Mouse (Mus musculus): Measurements from ENCODE around the gene Tmed11. TPM values are rescaled to one million over a fixed set of nuclear protein-coding genes. Genes with fewer than 3 reads are reported as not detected.
"Not testable (repeated sequence)": the region's sequence is repeated elsewhere in the genome, so short reads cannot be mapped to it uniquely, and the experiment has no call there.

Gene Tmed11
- polyA plus RNA-seq, 1 experiment from 2014 or later: 5.3 TPM

DNA sequence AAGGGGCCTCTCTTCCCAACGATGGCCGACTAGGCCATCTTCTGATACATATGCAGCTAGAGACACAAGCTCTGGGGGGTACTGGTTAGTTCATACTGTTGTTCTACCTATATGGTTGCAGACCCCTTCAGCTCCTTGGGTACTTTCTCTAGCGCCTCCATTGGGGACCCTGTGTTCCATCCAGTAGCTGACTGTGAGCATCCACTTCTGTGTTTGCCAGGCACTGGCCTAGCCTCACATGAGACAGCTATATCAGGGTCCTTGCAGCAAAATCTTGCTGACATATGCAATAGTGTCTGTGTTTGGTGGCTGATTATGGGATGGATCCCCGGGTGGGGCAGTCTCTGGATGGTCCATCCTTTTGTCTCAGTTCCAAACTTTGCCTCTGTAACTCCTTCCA is 43.9 kb downstream of the Tmed11 start:
- not testable (repeated sequence) for H3K9ac ChIP-seq (ENCODE audit: low read length); H3K27me3 ChIP-seq (ENCODE audit: control insufficient read depth, insufficient read depth, low read length); H3K4me1 ChIP-seq (ENCODE audit: control insufficient read depth, insufficient read depth, low read length); H3K4me3 ChIP-seq (replicated peaks; ENCODE audit: low read length); H3K4me2 ChIP-seq (ENCODE audit: low read depth, low read length); H3K36me3 ChIP-seq (ENCODE audit: control insufficient read depth, insufficient read depth, low read length); H3K27ac ChIP-seq (ENCODE audit: low read length); ATAC-seq (ENCODE audit: insufficient read depth, low FRiP score); H3K9me3 ChIP-seq (replicated peaks; ENCODE audit: control insufficient read depth, low read length)
- WGBS: 81% methylated on average over 4 of the region's 4 CpGs

DNA sequence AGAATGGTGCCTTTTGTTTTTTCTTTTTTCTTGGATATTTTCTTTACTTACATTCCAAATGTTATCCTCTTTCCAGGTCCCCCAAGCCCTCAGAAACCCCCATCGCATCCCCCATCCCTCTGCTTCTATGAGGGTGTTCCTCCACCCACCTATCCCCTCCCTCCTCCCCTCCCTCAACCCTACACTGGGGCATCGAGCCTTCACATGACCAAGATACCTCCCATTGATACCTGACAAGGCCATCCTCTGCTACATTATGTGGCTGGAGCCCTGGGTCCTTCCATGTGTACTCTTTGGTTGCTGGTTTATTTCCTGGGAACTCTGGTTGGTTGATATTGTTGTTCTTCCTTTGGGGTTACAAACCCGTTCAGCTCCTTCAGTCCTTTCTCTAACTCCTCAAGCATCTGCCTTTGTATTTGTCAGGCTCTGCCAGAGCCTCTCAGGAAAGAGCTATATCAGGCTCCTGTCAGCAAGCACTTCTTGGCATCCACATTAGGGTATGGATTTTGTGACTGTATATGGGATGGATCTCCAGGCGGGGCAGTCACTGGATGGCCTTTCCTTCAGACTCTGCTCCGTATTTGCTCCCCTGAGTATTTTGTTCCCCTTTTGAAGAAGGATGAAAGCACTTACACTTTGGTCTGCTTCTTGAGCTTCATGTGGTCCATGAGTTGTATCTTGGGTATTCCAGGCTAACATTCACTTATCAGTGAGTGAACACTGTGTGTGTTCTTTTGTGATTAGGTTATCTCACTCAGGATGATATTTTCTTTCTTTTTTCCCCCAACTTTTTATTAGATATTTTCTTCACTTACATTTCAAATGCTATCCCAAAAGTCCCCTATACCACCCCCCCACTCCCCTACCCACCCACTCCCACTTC is 44.6 kb downstream of the Tmed11 start:
- no peaks in the 10 kb centered on the region for H3K9me3 ChIP-seq (replicated peaks; ENCODE audit: control insufficient read depth, low read length)
- no peak overlapping the region for H3K9ac ChIP-seq (ENCODE audit: low read length)
- H3K4me1 ChIP-seq (ENCODE audit: control insufficient read depth, insufficient read depth, low read length): no peaks in the 10 kb centered on the region
- 74% methylated on average over 5 of the region's 5 CpGs for WGBS
- H3K4me3 ChIP-seq (replicated peaks; ENCODE audit: low read length): no peak overlapping the region
- H3K4me2 ChIP-seq (ENCODE audit: low read depth, low read length): no peak overlapping the region
- H3K27ac ChIP-seq (ENCODE audit: low read length): no peak overlapping the region
- H3K27me3 ChIP-seq (ENCODE audit: control insufficient read depth, insufficient read depth, low read length): no peaks in the 10 kb centered on the region
- no peaks in the 10 kb centered on the region for H3K36me3 ChIP-seq (ENCODE audit: control insufficient read depth, insufficient read depth, low read length)
- ATAC-seq (ENCODE audit: insufficient read depth, low FRiP score): no peak

DNA sequence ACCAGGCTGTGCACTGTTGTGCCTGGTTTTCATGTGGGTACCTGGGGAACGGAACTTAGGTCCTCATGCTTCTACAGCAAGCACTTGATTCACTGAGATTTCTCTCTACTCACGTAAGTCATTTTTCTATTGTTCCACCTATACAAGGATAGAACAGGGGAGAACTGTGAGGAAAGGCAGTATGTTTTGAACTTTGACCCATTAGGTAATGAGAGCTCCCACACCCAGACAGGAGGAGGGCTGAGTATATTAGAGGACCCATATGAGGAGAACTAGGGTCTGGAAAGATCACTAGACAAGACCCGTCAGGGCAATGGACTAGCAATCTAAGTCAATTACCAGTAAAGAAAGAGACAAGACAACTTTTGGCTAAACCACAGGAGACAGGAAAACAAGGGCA is 50.5 kb downstream of the Tmed11 start:
- 76% methylated on average over 3 of the region's 3 CpGs for WGBS

DNA sequence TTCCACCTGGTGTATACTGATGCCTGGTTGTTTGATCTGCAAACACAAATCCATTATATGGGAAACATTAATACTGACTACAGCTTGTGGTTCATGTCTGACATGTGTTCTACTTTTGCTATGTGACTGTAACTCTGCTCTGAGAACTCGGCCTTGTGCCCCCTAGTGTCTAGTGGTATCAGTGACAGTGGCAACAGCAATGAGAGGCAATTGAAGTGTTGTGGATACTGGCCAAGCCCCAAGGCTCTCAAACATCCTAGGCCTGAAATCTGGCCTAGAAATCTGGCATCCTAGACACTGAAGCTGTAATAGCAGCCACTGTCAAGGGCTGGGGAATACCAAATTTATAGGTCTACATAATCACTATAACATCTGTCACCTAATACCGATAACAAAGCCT is 51.3 kb downstream of the Tmed11 start:
- 56% methylated on average over 2 of the region's 2 CpGs for WGBS
- no peak for ATAC-seq (ENCODE audit: insufficient read depth, low FRiP score)

More for the DNA sequence above, 50.5 kb downstream of the Tmed11 start:
- Histone ChIP-seq H3K9me3 (replicated peaks; ENCODE audit: control insufficient read depth, low read length) (no peaks in the 10 kb centered on the region), H3K4me1 (ENCODE audit: control insufficient read depth, insufficient read depth, low read length) (no peaks in the 10 kb centered on the region), H3K9ac (ENCODE audit: low read length) (no peak overlapping the region), H3K4me2 (ENCODE audit: low read depth, low read length) (no peak overlapping the region), H3K4me3 (replicated peaks; ENCODE audit: low read length) (no peak overlapping the region), H3K27ac (ENCODE audit: low read length) (no peak overlapping the region), H3K36me3 (ENCODE audit: control insufficient read depth, insufficient read depth, low read length) (no peaks in the 10 kb centered on the region), H3K27me3 (ENCODE audit: control insufficient read depth, insufficient read depth, low read length) (no peaks in the 10 kb centered on the region)
- no peak for ATAC-seq (ENCODE audit: insufficient read depth, low FRiP score)

DNA sequence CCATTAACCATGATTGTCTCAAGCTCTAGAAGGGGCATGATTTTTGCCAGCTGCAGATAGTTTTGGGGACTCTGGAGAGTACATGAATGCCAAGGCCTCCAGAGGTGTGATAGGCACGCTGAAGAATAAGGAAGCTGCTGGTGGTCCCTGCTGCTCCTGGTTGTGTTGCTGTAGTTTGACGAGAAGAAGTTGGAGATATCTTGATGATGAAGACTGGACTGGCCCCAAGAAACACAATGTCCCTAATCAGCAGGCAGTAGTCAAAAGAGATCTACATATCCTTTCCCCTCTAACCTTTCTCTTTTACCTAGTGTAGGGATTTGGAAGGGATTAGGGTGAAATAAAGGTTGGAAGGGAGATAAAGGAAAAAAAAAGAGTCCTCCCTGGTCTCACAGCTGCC is 52.6 kb downstream of the Tmed11 start:
- WGBS: 73% methylated on average over 2 of the region's 2 CpGs
- ATAC-seq (ENCODE audit: insufficient read depth, low FRiP score): no peak
- Histone ChIP-seq H3K4me2 (ENCODE audit: low read depth, low read length) (no peak overlapping the region), H3K27ac (ENCODE audit: low read length) (no peak overlapping the region), H3K27me3 (ENCODE audit: control insufficient read depth, insufficient read depth, low read length) (no peaks in the 10 kb centered on the region), H3K9ac (ENCODE audit: low read length) (no peak overlapping the region), H3K36me3 (ENCODE audit: control insufficient read depth, insufficient read depth, low read length) (no peaks in the 10 kb centered on the region), H3K4me1 (ENCODE audit: control insufficient read depth, insufficient read depth, low read length) (no peaks in the 10 kb centered on the region), H3K9me3 (replicated peaks; ENCODE audit: control insufficient read depth, low read length) (no peaks in the 10 kb centered on the region), H3K4me3 (replicated peaks; ENCODE audit: low read length) (no peak overlapping the region)

More for the DNA sequence above, 51.3 kb downstream of the Tmed11 start:
- Histone ChIP-seq H3K9me3 (replicated peaks; ENCODE audit: control insufficient read depth, low read length) (no peaks in the 10 kb centered on the region), H3K27ac (ENCODE audit: low read length) (no peak overlapping the region), H3K9ac (ENCODE audit: low read length) (no peak overlapping the region), H3K4me1 (ENCODE audit: control insufficient read depth, insufficient read depth, low read length) (no peaks in the 10 kb centered on the region), H3K27me3 (ENCODE audit: control insufficient read depth, insufficient read depth, low read length) (no peaks in the 10 kb centered on the region), H3K4me2 (ENCODE audit: low read depth, low read length) (no peak overlapping the region), H3K36me3 (ENCODE audit: control insufficient read depth, insufficient read depth, low read length) (no peaks in the 10 kb centered on the region), H3K4me3 (replicated peaks; ENCODE audit: low read length) (no peak overlapping the region)

DNA sequence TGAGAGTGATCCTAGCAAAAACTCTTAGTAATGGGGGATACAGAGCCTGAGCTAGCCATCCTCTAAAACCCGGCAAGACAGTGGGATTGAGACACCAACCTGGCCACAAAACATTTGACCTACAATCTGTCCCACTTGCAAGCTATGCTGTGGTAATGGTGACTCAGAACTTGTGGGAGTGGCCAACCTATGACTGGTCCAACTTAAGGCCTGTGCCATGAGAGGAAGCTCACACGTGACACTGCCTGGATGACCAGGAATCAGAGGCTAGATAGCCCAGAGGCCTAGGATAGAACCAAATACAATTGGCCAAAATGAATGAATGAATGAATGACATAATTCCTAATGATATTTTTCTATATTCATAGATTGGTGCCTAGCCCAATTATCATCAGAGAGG is 53.3 kb downstream of the Tmed11 start:
- H3K4me1 ChIP-seq (ENCODE audit: control insufficient read depth, insufficient read depth, low read length): no peaks in the 10 kb centered on the region
- H3K27ac ChIP-seq (ENCODE audit: low read length): no peak overlapping the region
- 82% methylated on average over 2 of the region's 2 CpGs for WGBS
- H3K4me2 ChIP-seq (ENCODE audit: low read depth, low read length): no peak overlapping the region
- no peak overlapping the region for H3K9ac ChIP-seq (ENCODE audit: low read length)
- no peaks in the 10 kb centered on the region for H3K27me3 ChIP-seq (ENCODE audit: control insufficient read depth, insufficient read depth, low read length)
- no peak for ATAC-seq (ENCODE audit: insufficient read depth, low FRiP score)
- no peak overlapping the region for H3K4me3 ChIP-seq (replicated peaks; ENCODE audit: low read length)
- no peaks in the 10 kb centered on the region for H3K9me3 ChIP-seq (replicated peaks; ENCODE audit: control insufficient read depth, low read length)
- H3K36me3 ChIP-seq (ENCODE audit: control insufficient read depth, insufficient read depth, low read length): no peaks in the 10 kb centered on the region

DNA sequence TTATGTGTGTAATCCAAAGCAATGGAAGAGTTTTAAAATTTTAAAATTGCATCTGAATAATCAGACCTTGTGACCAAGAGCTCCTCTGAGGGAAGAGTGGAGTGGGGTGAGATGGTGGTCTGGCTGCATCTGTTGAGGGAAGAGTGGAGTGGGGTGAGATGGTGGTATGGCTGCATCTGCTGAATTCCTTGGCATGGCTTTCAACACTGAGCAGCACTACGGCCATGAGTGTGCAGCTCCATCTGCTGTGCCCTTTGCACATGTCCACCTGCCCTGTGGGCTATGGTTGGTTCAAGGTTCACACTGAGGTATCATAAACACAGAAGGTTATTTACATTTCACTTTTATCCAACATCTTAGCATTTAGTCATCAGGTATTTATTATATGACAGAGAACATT is 67.7 kb downstream of the Tmed11 start:
- no peaks in the 10 kb centered on the region for H3K9me3 ChIP-seq (replicated peaks; ENCODE audit: control insufficient read depth, low read length)
- no peak for ATAC-seq (ENCODE audit: insufficient read depth, low FRiP score)
- no peak overlapping the region for H3K4me2 ChIP-seq (ENCODE audit: low read depth, low read length)
- no peaks in the 10 kb centered on the region for H3K27me3 ChIP-seq (ENCODE audit: control insufficient read depth, insufficient read depth, low read length)
- H3K4me1 ChIP-seq (ENCODE audit: control insufficient read depth, insufficient read depth, low read length): no peaks in the 10 kb centered on the region
- no peak overlapping the region for H3K27ac ChIP-seq (ENCODE audit: low read length)
- 72% methylated on average over 1 of the region's 1 CpGs for WGBS
- H3K36me3 ChIP-seq (ENCODE audit: control insufficient read depth, insufficient read depth, low read length): no peaks in the 10 kb centered on the region
- H3K9ac ChIP-seq (ENCODE audit: low read length): no peak overlapping the region
- no peak overlapping the region for H3K4me3 ChIP-seq (replicated peaks; ENCODE audit: low read length)

Other genes with a start within 250 kb of the Tmed11 start
- gene Cplx1, start 245.3 kb downstream of the Tmed11 start, polyA plus RNA-seq (2015; fragmentation: Nextera tagmentation; extraction: Ambion mirVana): 2.9 and 3.4 TPM in 2 replicates
- 62.9 and 67.9 TPM in 2 replicates for gene Gak, start 165.6 kb downstream of the Tmed11 start, polyA plus RNA-seq (2015; fragmentation: Nextera tagmentation; extraction: Ambion mirVana)
- 27.1 and 27.7 TPM in 2 replicates for gene Tmem175, start 165.6 kb downstream of the Tmed11 start, polyA plus RNA-seq (2015; fragmentation: Nextera tagmentation; extraction: Ambion mirVana)
- gene Idua, start 135.0 kb downstream of the Tmed11 start, polyA plus RNA-seq (2015; fragmentation: Nextera tagmentation; extraction: Ambion mirVana): 13.5 and 15.2 TPM in 2 replicates
- gene Dgkq, start 125.7 kb downstream of the Tmed11 start, polyA plus RNA-seq (2015; fragmentation: Nextera tagmentation; extraction: Ambion mirVana): 10.7 and 14.5 TPM in 2 replicates
- gene Slc26a1, start 119.8 kb downstream of the Tmed11 start, polyA plus RNA-seq (2015; fragmentation: Nextera tagmentation; extraction: Ambion mirVana): 1.8 and 3.0 TPM in 2 replicates
- 7.8 and 11.7 TPM in 2 replicates for gene Fgfrl1, start 103.0 kb downstream of the Tmed11 start, polyA plus RNA-seq (2015; fragmentation: Nextera tagmentation; extraction: Ambion mirVana)
- gene Rnf212, start 20.4 kb downstream of the Tmed11 start, polyA plus RNA-seq (2015; fragmentation: Nextera tagmentation; extraction: Ambion mirVana): 0.43 and 0.85 TPM in 2 replicates
- 0.02 TPM in 1 of 2 replicates, not detected in the other for gene Vmn2r8, start 13.5 kb upstream of the Tmed11 start, polyA plus RNA-seq (2015; fragmentation: Nextera tagmentation; extraction: Ambion mirVana)
- gene Vmn2r9, start 57.2 kb upstream of the Tmed11 start, polyA plus RNA-seq (2015; fragmentation: Nextera tagmentation; extraction: Ambion mirVana): not detected in 2 replicates
- not detected in 2 replicates for gene Vmn2r10, start 211.2 kb upstream of the Tmed11 start, polyA plus RNA-seq (2015; fragmentation: Nextera tagmentation; extraction: Ambion mirVana)

Measured in stomach, embryonic 16.5 days (tissue).